Mouse (Mus musculus): ENCODE measurements around the gene Fsip1. TPM values are rescaled to one million over a fixed set of nuclear protein-coding genes. Genes with fewer than 3 reads are reported as not detected.

The Fsip1 gene
- polyA plus RNA-seq, 1 experiment from 2014 or later: 2.8 TPM

DNA sequence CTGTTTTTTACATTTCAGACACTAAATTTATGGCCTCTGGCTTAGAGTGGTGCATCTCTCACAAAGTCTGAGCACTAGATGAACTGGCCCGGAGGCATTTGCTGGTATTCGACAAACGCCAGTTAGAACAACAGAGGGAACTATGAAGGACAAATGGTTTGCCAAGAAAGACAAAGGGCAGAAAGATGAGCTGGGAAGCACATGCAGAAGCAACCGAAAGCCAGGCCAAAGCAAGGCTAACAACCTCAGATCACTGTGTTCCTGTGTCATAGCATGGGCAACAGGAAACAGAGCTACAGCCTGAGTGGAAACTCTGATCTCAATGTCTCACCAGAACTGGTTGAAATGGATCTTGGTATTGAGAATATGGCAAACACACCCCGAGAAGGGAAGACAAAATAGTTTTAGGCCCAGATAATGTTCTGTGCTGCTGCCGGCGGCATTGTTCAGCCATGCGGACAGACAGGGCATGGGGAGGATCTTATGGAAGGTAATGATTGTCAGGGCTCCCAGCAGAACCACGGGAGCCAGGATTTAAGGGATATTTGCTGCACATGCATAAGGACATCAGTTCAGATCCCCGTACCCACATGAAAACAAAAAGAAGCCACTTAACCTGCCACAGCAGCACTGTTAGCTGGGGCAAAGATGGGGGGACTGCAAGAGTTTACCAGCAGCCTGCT is 169.6 kb downstream of the Fsip1 start:
- ATAC-seq (ENCODE audit: low FRiP score) (no peak), DNase-seq (ENCODE audit: low spot score, missing footprints) (no peak)
- Histone ChIP-seq H3K9ac (ENCODE audit: low read length) (no peak overlapping the region), H3K27ac (ENCODE audit: low read depth, low read length) (no peak overlapping the region), H3K27me3 (ENCODE audit: control insufficient read depth, insufficient read depth, low read length) (no peaks in the 10 kb centered on the region), H3K36me3 (ENCODE audit: control insufficient read depth, insufficient read depth, low read length) (no peaks in the 10 kb centered on the region), H3K4me3 (ENCODE audit: low read depth, low read length) (no peak overlapping the region), H3K4me1 (ENCODE audit: control insufficient read depth, insufficient read depth, low read length) (no peaks in the 10 kb centered on the region), H3K9me3 (ENCODE audit: control insufficient read depth, low read length) (no peaks in the 10 kb centered on the region), H3K4me2 (no peak overlapping the region)
- 84% methylated on average over 10 of the region's 10 CpGs for WGBS

DNA sequence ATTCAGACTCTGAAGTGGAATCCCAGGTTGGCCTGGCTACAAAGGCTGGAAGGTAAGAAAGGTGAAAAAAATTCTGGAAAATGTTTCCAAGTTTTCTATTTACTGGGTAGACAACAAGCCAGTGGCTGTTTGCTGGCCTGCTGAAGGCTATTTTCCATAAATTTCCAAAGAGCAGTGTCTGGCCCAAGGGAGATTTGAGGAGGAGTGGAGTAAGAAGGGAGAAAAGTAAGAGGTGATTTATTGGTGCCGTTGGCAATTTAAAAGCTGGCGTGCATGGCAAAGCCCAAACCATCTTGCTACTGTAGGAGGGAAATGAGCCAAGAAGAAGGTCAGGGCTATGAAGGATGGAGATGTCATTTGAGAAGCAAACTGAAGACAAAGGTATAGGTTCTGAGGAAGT is 171.1 kb downstream of the Fsip1 start:
- no peak overlapping the region for H3K4me3 ChIP-seq (ENCODE audit: low read depth, low read length)
- no peaks in the 10 kb centered on the region for H3K36me3 ChIP-seq (ENCODE audit: control insufficient read depth, insufficient read depth, low read length)
- H3K4me2 ChIP-seq: no peak overlapping the region
- no peak overlapping the region for H3K27ac ChIP-seq (ENCODE audit: low read depth, low read length)
- no peak for DNase-seq (ENCODE audit: low spot score, missing footprints)
- no peak overlapping the region for H3K9ac ChIP-seq (ENCODE audit: low read length)
- 94% methylated on average over 2 of the region's 2 CpGs for WGBS
- no peak for ATAC-seq (ENCODE audit: low FRiP score)
- no peaks in the 10 kb centered on the region for H3K27me3 ChIP-seq (ENCODE audit: control insufficient read depth, insufficient read depth, low read length)
- H3K4me1 ChIP-seq (ENCODE audit: control insufficient read depth, insufficient read depth, low read length): no peaks in the 10 kb centered on the region
- no peaks in the 10 kb centered on the region for H3K9me3 ChIP-seq (ENCODE audit: control insufficient read depth, low read length)

DNA sequence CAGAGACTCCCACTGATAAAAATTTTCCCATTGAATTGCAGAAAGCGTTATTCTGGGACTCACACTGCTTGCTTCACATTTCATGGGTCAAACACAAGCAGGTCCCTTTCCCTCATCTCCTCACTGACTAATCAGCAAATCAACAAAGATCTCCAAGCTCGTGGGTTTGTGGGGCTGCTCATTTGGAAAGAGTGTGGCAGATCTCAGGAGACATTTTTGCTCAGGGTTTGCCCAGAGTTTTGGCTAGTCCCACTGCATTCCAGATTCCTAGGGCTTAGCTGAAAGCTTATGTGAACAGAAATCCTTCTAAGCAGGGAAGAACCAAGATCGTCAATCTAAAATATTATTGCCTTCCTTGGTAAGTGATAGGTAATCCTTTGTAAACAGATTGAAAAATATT is 172.1 kb downstream of the Fsip1 start:
- DNase-seq (ENCODE audit: low spot score, missing footprints) (no peak), ATAC-seq (ENCODE audit: low FRiP score) (no peak)
- Histone ChIP-seq H3K4me1 (ENCODE audit: control insufficient read depth, insufficient read depth, low read length) (no peaks in the 10 kb centered on the region), H3K27ac (ENCODE audit: low read depth, low read length) (no peak overlapping the region), H3K4me3 (ENCODE audit: low read depth, low read length) (no peak overlapping the region), H3K9ac (ENCODE audit: low read length) (no peak overlapping the region), H3K36me3 (ENCODE audit: control insufficient read depth, insufficient read depth, low read length) (no peaks in the 10 kb centered on the region), H3K27me3 (ENCODE audit: control insufficient read depth, insufficient read depth, low read length) (no peaks in the 10 kb centered on the region), H3K4me2 (no peak overlapping the region), H3K9me3 (ENCODE audit: control insufficient read depth, low read length) (no peaks in the 10 kb centered on the region)
- WGBS: 80% methylated on average over 3 of the region's 3 CpGs

- Histone ChIP-seq H3K9me3 (ENCODE audit: control insufficient read depth, low read length) (no peaks in the 10 kb centered on the region), H3K27ac (ENCODE audit: low read depth, low read length) (no peak overlapping the region), H3K9ac (ENCODE audit: low read length) (no peak overlapping the region), H3K4me3 (ENCODE audit: low read depth, low read length) (no peak overlapping the region), H3K36me3 (ENCODE audit: control insufficient read depth, insufficient read depth, low read length) (no peaks in the 10 kb centered on the region), H3K27me3 (ENCODE audit: control insufficient read depth, insufficient read depth, low read length) (no peaks in the 10 kb centered on the region), H3K4me2 (no peak overlapping the region), H3K4me1 (ENCODE audit: control insufficient read depth, insufficient read depth, low read length) (no peaks in the 10 kb centered on the region)
- DNase-seq (ENCODE audit: low spot score, missing footprints) (no peak), ATAC-seq (ENCODE audit: low FRiP score) (no peak)
- 89% methylated on average over 6 of the region's 6 CpGs for WGBS
Observed at GRCm38 (mm10) chr2:118083652-118084051, 173.1 kb downstream of the Fsip1 start.

DNA sequence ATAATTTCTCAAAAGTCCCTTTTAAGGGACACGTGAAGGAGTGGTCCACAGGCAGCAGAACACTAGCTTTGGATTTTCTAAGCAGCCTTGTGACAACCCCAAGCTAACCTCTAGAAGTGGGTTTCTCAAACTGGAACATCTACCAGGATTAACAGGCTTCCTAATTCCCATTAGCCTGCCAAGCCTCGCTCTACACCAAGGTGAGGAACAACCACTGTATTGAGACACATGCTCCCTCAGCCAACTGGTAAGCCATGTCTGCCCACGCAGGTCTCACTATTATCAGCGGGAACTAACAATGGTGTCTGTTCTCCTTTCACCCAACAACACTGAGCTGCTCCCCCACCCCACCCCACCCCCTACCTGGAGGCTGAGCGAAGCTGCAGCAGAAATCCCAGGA is 175.2 kb downstream of the Fsip1 start:
- no peak for DNase-seq (ENCODE audit: low spot score, missing footprints)
- ATAC-seq (ENCODE audit: low FRiP score): no peak
- no peak overlapping the region for H3K9ac ChIP-seq (ENCODE audit: low read length)
- no peaks in the 10 kb centered on the region for H3K4me1 ChIP-seq (ENCODE audit: control insufficient read depth, insufficient read depth, low read length)
- no peak overlapping the region for H3K4me2 ChIP-seq
- no peak overlapping the region for H3K4me3 ChIP-seq (ENCODE audit: low read depth, low read length)
- WGBS: 80% methylated on average over 5 of the region's 5 CpGs
- no peaks in the 10 kb centered on the region for H3K9me3 ChIP-seq (ENCODE audit: control insufficient read depth, low read length)
- H3K27ac ChIP-seq (ENCODE audit: low read depth, low read length): no peak overlapping the region
- H3K27me3 ChIP-seq (ENCODE audit: control insufficient read depth, insufficient read depth, low read length): no peaks in the 10 kb centered on the region
- no peaks in the 10 kb centered on the region for H3K36me3 ChIP-seq (ENCODE audit: control insufficient read depth, insufficient read depth, low read length)

Small RNA genes within 50 kb of the gene (microRNA-seq; reads per million reads assigned to microRNA genes)
- not detected for gene Gm22800

Other genes starting within 250 kb of the Fsip1 start
- gene Thbs1, start 145.1 kb downstream of the Fsip1 start, polyA plus RNA-seq (2014; fragmentation: Nextera tagmentation; extraction: Ambion mirVana): 37.4 and 42.0 TPM in 2 replicates
- gene Gpr176, start 116.5 kb upstream of the Fsip1 start, polyA plus RNA-seq (2014; fragmentation: Nextera tagmentation; extraction: Ambion mirVana): 0.25 TPM in 2 replicates
- 11.6 and 11.8 TPM in 2 replicates for gene Eif2ak4, start 131.7 kb upstream of the Fsip1 start, polyA plus RNA-seq (2014; fragmentation: Nextera tagmentation; extraction: Ambion mirVana)
- gene Srp14, start 222.7 kb upstream of the Fsip1 start, polyA plus RNA-seq (2014; fragmentation: Nextera tagmentation; extraction: Ambion mirVana): 281 and 293 TPM in 2 replicates

All from midbrain, embryonic 11.5 days (tissue).